Mouse (Mus musculus) embryonic fibroblast, embryonic 13.5 days (primary cell): Measurements from ENCODE around the gene Fbxw11.

ENCODE experiments used
- CTCF ChIP-seq: IDR thresholded peaks from 2 replicates; pipeline ENCODE4 v1.5.1; 2011; ENCODE audit warnings: mild to moderate bottlenecking, control low read depth, low read length, moderate library complexity, borderline replicate concordance; ENCODE audit not compliant: insufficient read depth
- POLR2A ChIP-seq: IDR thresholded peaks from 2 replicates; pipeline ENCODE4 v1.6.1; 2011; ENCODE audit warnings: low read depth, mild to moderate bottlenecking, control low read depth, low read length, moderate library complexity

DNA sequence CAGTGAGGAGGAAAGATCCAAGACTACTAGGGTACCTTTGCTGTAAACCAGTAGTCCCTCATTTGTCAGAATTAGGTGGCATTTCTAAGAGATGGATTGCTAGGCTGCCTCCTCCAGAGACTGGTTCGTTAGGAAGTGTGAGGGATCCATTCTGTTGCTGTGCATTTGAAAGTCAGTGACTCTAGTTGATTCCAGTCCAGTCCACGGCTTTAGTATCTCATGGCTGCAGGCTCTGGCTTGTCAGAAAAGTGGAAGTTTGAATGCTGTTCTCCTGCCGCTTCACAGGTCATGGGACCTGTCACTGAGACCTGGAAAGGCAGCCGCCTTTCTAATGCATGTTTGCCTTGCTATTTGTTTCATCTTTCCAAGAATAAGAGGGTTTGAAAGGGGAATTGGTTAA is 74.4 kb downstream of the Fbxw11 start:
- TF ChIP-seq POLR2A (no peak), CTCF (no peak)
